Mouse (Mus musculus) spleen, adult 18-20 months (tissue): Measurements from ENCODE around the gene Klra10.
"Not testable (repeated sequence)": the region's sequence is repeated elsewhere in the genome, so short reads cannot be mapped to it uniquely, and the experiment has no call there.

ENCODE experiments used
- DNase-seq, 2 experiments: peaks; one replicate each; pipeline ENCODE4 v3.0.0; 2022; ENCODE audit warnings: mixed read lengths in 2 of 2

Gene Klra10

GRCm38 (mm10) chr6:130281828-130282227, at the start of gene Klra10:
Klra10 (minus strand) TSS chr6:130281928.
- not testable (repeated sequence) for DNase-seq

GRCm38 (mm10) chr6:130287984-130288649, 6.4 kb upstream of the Klra10 start:
- DNase-seq = no peak

GRCm38 (mm10) chr6:130255326-130255725, 26.4 kb downstream of the Klra10 start:
- DNase-seq = no peak

- peak in 1 of 2 experiments; percentile 4 for DNase-seq
Observed at GRCm38 (mm10) chr6:130237536-130237935, 44.2 kb downstream of the Klra10 start.

- no peak for DNase-seq
Observed at GRCm38 (mm10) chr6:130236635-130237034, 45.1 kb downstream of the Klra10 start.

GRCm38 (mm10) chr6:130233222-130233621, 48.5 kb downstream of the Klra10 start, which contains the start of gene Klra7:
Klra7 (minus strand) TSS chr6:130233322.
- DNase-seq = no peak
